Mouse (Mus musculus): ENCODE measurements around the gene Suclg1.

DNA sequence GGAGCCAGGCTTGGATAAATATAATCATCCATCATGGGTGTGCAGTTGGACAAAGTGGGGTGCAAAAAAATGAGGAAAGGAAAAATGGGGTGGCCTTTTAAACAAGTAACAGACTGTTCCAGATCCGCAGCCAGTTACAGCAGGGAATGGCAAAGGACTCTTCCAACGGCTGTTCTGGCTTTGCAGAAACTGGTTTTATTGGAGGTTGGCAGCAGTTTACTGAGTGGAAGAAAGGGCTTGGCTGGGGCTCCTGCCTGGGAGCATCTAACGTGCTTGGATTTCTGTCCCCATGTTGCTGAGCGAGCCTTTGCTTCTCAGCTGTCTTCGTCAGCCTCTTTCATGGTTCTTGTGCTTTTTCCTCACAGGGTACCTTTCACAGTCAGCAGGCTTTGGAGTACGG lies 11.9 kb downstream of the Suclg1 start:
- no peak for TF ChIP-seq CTCF (IDR thresholded peaks at IDR 0.05; ENCODE audit: low read depth)
- TF ChIP-seq EP300 (IDR thresholded peaks at IDR 0.05; ENCODE audit: low read depth): no peak
